Mouse (Mus musculus) T-helper 17 cell (primary cell): Measurements from ENCODE around the gene Trim56.

ENCODE experiments used
- in situ Hi-C, 2 experiments: fragments of 300-600 bp; cut with MboI, MseI; formaldehyde crosslinking; loops; 1 replicate in 1 of 2; 2 replicates in 1 of 2; pipeline ENCODE4 v1.15.1; 2025; ENCODE audit warnings: high pct_unique_total_duplicates in 2 of 2

Gene Trim56

GRCm38 (mm10) chr5:137077187-137077586 is 38.8 kb downstream of the Trim56 start:
- in situ Hi-C loops = no loop called here

GRCm38 (mm10) chr5:137076191-137076930 is 39.6 kb downstream of the Trim56 start:
- in situ Hi-C loops = no loop called here

- in situ Hi-C loops = no loop called here
Measured at GRCm38 (mm10) chr5:137075726-137076125, 40.3 kb downstream of the Trim56 start.

GRCm38 (mm10) chr5:137074191-137074651 is 41.8 kb downstream of the Trim56 start:
- in situ Hi-C loops = no loop called here

GRCm38 (mm10) chr5:137073141-137073540 is 42.9 kb downstream of the Trim56 start:
- in situ Hi-C loops = no loop called here

- in situ Hi-C loops = no loop called here
Measured at GRCm38 (mm10) chr5:137072079-137072960, 43.7 kb downstream of the Trim56 start, which contains the start of gene Serpine1. Serpine1 (minus strand) TSS chr5:137072268.

GRCm38 (mm10) chr5:137070881-137071605 is 45.0 kb downstream of the Trim56 start:
- in situ Hi-C loops = no loop called here

GRCm38 (mm10) chr5:137068711-137069110 is 47.3 kb downstream of the Trim56 start:
- in situ Hi-C loops = loop anchor here in 1 of 2 experiments (5.0 kb wide), 1 partner anchor 44 kb away; no protein-coding TSS in a partner anchor

GRCm38 (mm10) chr5:137065923-137066322 is 50.1 kb downstream of the Trim56 start:
- in situ Hi-C loops = loop anchor here in 1 of 2 experiments (5.0 kb wide), 1 partner anchor 46 kb away; no protein-coding TSS in a partner anchor

GRCm38 (mm10) chr5:137065454-137065853 is 50.6 kb downstream of the Trim56 start:
- in situ Hi-C loops = loop anchor here in 1 of 2 experiments (5.0 kb wide), 1 partner anchor 47 kb away; no protein-coding TSS in a partner anchor

- in situ Hi-C loops = no loop called here
Measured at GRCm38 (mm10) chr5:137062601-137063000, 53.4 kb downstream of the Trim56 start.

- in situ Hi-C loops = no loop called here
Measured at GRCm38 (mm10) chr5:137061809-137062481, 54.1 kb downstream of the Trim56 start.
